8 mouse cellular contexts compared by ENCODE assay signal in genomic region chr1:74103654-74104353, GRCm38 (mm10). TPM values are rescaled to one million over a fixed set of nuclear protein-coding genes. Genes with fewer than 3 reads are reported as not detected.
DNase-seq lines count a peak whose midpoint lies in the region; ATAC-seq lines count a peak whose summit lies in the region.
"Had no signal": no experiment of that assay in that cellular context is flagged by ENCODE, and none has a peak within 500 bp of the region (broad histone marks: within the 10 kb centered on the region; RNA-seq: fewer than 3 reads in every experiment).

No protein-coding gene starts in this region.

- H3K36me3 ChIP-seq in forebrain, embryonic 15.5 days: no peaks in the 10 kb centered on the region
- no peaks in the 10 kb centered on the region for H3K36me3 ChIP-seq in limb, embryonic 12.5 days

- peaks cover 38% of the 10 kb centered on the region for H3K4me1 ChIP-seq in forebrain, embryonic 15.5 days
- peaks cover 51% of the 10 kb centered on the region for H3K4me1 ChIP-seq in limb, embryonic 12.5 days (replicated peaks)

- H3K27ac ChIP-seq in forebrain, embryonic 15.5 days (replicated peaks): peak overlapping the region; percentile 84
- H3K27ac ChIP-seq in limb, embryonic 12.5 days: 0 out of 2 replicates have a peak overlapping the region, but pooled peaks have one; percentile 54

- peak; percentile 51 for DNase-seq in right cerebral cortex, postnatal 4 days
- no peak for DNase-seq in right cerebral cortex, adult 18-20 months
- DNase-seq in urinary bladder, postnatal 10 days (ENCODE audit: low spot score): no peak
- no peak for DNase-seq in B cell, adult 2 months
- no peak for DNase-seq in cerebellum, postnatal 14 days

- no peaks in the 10 kb centered on the region for H3K27me3 ChIP-seq in forebrain, embryonic 15.5 days
- peaks cover 17% of the 10 kb centered on the region for H3K27me3 ChIP-seq in limb, embryonic 12.5 days

- ATAC-seq in forebrain, embryonic 15.5 days (replicated peaks): peak; percentile 86
- no peak for ATAC-seq in limb, embryonic 12.5 days (ENCODE audit: insufficient number of reproducible peaks, insufficient read depth, low FRiP score, low TSS enrichment, low read depth)

- H3K4me2 ChIP-seq in forebrain, embryonic 15.5 days (replicated peaks): no peak overlapping the region
- no peak overlapping the region; the same call in 1 of the 2 replicates for H3K4me2 ChIP-seq in limb, embryonic 12.5 days

- no peak overlapping the region for H3K4me3 ChIP-seq in forebrain, embryonic 15.5 days
- no peak overlapping the region for H3K4me3 ChIP-seq in limb, embryonic 12.5 days (replicated peaks)

- H3K9me3 ChIP-seq in forebrain, embryonic 15.5 days: no peaks in the 10 kb centered on the region
- no peaks in the 10 kb centered on the region for H3K9me3 ChIP-seq in limb, embryonic 12.5 days

- 5% methylated on average over 6 of the region's 6 CpGs for WGBS in forebrain, embryonic 15.5 days
- WGBS in limb, embryonic 12.5 days: 15% methylated on average over 6 of the region's 6 CpGs

- no peak overlapping the region for H3K9ac ChIP-seq in forebrain, embryonic 15.5 days (replicated peaks)
- no peak overlapping the region; the same call in 1 of the 2 replicates for H3K9ac ChIP-seq in limb, embryonic 12.5 days (replicated peaks)

RNA-seq across cellular contexts. Expression of gene Tns1, which starts 20.4 kb away (rescaled TPM):
- polyA plus RNA-seq in forebrain, embryonic 15.5 days (2015; fragmentation: Nextera tagmentation; extraction: Ambion mirVana): 6.0 and 7.9 TPM in 2 replicates
- 36.7 and 44.9 TPM in 2 replicates for polyA plus RNA-seq in limb, embryonic 12.5 days (2016; fragmentation: Nextera tagmentation; extraction: Ambion mirVana)

RNA-seq across cellular contexts. Expression of gene Rufy4, which starts 21.5 kb away (rescaled TPM):
- polyA plus RNA-seq in forebrain, embryonic 15.5 days (2015; fragmentation: Nextera tagmentation; extraction: Ambion mirVana): 0.13 and 0.14 TPM in 2 replicates
- 0.15 and 0.18 TPM in 2 replicates for polyA plus RNA-seq in limb, embryonic 12.5 days (2016; fragmentation: Nextera tagmentation; extraction: Ambion mirVana)
- polyA plus RNA-seq: cortical plate, adult 2 months had no signal

RNA-seq across cellular contexts. Expression of gene Cxcr2, which starts 50.0 kb away (rescaled TPM):
- polyA plus RNA-seq in forebrain, embryonic 15.5 days (2015; fragmentation: Nextera tagmentation; extraction: Ambion mirVana): 0.13 TPM in 2 replicates
- polyA plus RNA-seq in limb, embryonic 12.5 days (2016; fragmentation: Nextera tagmentation; extraction: Ambion mirVana): 0.06 and 0.09 TPM in 2 replicates
- polyA plus RNA-seq: cortical plate, adult 2 months had no signal
